Mouse (Mus musculus) myocyte (in vitro differentiated cells): ENCODE results near the gene Cdhr4. TPM values are rescaled to one million over a fixed set of nuclear protein-coding genes. Genes with fewer than 3 reads are reported as not detected.

Experiments used
- H3K27me3 ChIP-seq: one replicate; pipeline ENCODE4 v1.6.1; 2011; ENCODE audit not compliant: control insufficient read depth, insufficient read depth, insufficient read length
- H3K36me3 ChIP-seq: one replicate; pipeline ENCODE4 v1.6.1; 2011; ENCODE audit not compliant: control insufficient read depth, insufficient read depth
- H3K4me2 ChIP-seq: one replicate; pipeline ENCODE4 v1.6.1; 2011; ENCODE audit warnings: low read depth, control low read depth
- H3K4me3 ChIP-seq: one replicate; pipeline ENCODE4 v1.5.1; 2011; ENCODE audit warnings: mild to moderate bottlenecking, control low read depth, moderate library complexity
- H3K79me2 ChIP-seq: one replicate; pipeline ENCODE4 v1.6.1; 2011; ENCODE audit not compliant: control insufficient read depth, insufficient read depth
- H3ac ChIP-seq: one replicate; pipeline ENCODE4 v1.6.1; 2011; ENCODE audit not compliant: control insufficient read depth, insufficient read length
- CEBPB ChIP-seq: IDR thresholded peaks from 2 replicates; pipeline ENCODE4 v1.6.1; 2011; ENCODE audit warnings: mild to moderate bottlenecking, moderate library complexity; ENCODE audit not compliant: poor library complexity, insufficient read depth, severe bottlenecking
- E2F4 ChIP-seq: IDR thresholded peaks from one replicate; pipeline ENCODE4 v1.6.1; 2011; ENCODE audit warnings: mild to moderate bottlenecking, control low read depth, moderate library complexity; ENCODE audit not compliant: insufficient read depth
- MAX ChIP-seq: IDR thresholded peaks from one replicate; pipeline ENCODE4 v1.6.1; 2011; ENCODE audit warnings: low read depth, mild to moderate bottlenecking, control low read depth
- MYOD1 ChIP-seq, 3 experiments: IDR thresholded peaks; one replicate each; pipeline ENCODE4 v1.6.1; 2011; ENCODE audit warnings: control low read depth in 2 of 3, low read depth in 2 of 3, mild to moderate bottlenecking in 2 of 3, moderate library complexity in 1 of 3; ENCODE audit not compliant: insufficient read length in 2 of 3, control insufficient read depth in 1 of 3
- MYOG ChIP-seq, 3 experiments: IDR thresholded peaks; one replicate each; pipeline ENCODE4 v1.6.1; 2011; ENCODE audit warnings: control low read depth in 2 of 3, low read depth in 2 of 3, mild to moderate bottlenecking in 2 of 3; ENCODE audit not compliant: insufficient read length in 2 of 3, control insufficient read depth in 1 of 3, insufficient read depth in 1 of 3
- POLR2A ChIP-seq: IDR thresholded peaks from one replicate; pipeline ENCODE4 v1.6.1; 2011; ENCODE audit warnings: low read depth, mild to moderate bottlenecking, control low read depth, moderate library complexity; ENCODE audit not compliant: insufficient read length
- POLR2AphosphoS2 ChIP-seq: IDR thresholded peaks from one replicate; pipeline ENCODE4 v1.6.1; 2011; ENCODE audit warnings: low read depth, control low read depth; ENCODE audit not compliant: insufficient read length
- REST ChIP-seq: IDR thresholded peaks from one replicate; pipeline ENCODE4 v1.6.1; 2011; ENCODE audit warnings: mild to moderate bottlenecking, control low read depth, moderate library complexity; ENCODE audit not compliant: insufficient read depth, insufficient read length
- SRF ChIP-seq: IDR thresholded peaks from one replicate; pipeline ENCODE4 v1.6.1; 2011; ENCODE audit warnings: low read depth; ENCODE audit not compliant: control insufficient read depth, insufficient read length
- TCF12 ChIP-seq: IDR thresholded peaks from one replicate; pipeline ENCODE4 v1.6.1; 2011; ENCODE audit warnings: mild to moderate bottlenecking, control low read depth; ENCODE audit not compliant: poor library complexity, insufficient read depth, severe bottlenecking
- TCF3 ChIP-seq: IDR thresholded peaks from one replicate; pipeline ENCODE4 v1.6.1; 2011; ENCODE audit warnings: low read depth, control low read depth; ENCODE audit not compliant: insufficient read length
- USF1 ChIP-seq: IDR thresholded peaks from one replicate; pipeline ENCODE4 v1.6.1; 2011; ENCODE audit warnings: low read depth, mild to moderate bottlenecking, control low read depth, moderate library complexity
- polyA plus RNA-seq: library from polyadenylated mRNA; unstranded; fragments of >200 nt; fragmentation: generic; extraction: Trizol; gene quantifications from one replicate; pipeline ENCODE4 v1.2.1, GENCODE M21; 2012; ENCODE audit warnings: missing spikeins

Cdhr4 gene
- polyA plus RNA-seq, 1 experiment: not detected

GRCm38 (mm10) chr9:107993013-107993412 is 716 bp downstream of the Cdhr4 start:
- Histone ChIP-seq H3K36me3 (no peaks in the 10 kb centered on the region), H3K27me3 (peaks cover 22% of the 10 kb centered on the region), H3K79me2 (no peaks in the 10 kb centered on the region), H3ac (no peak overlapping the region), H3K4me2 (no peak overlapping the region), H3K4me3 (no peak overlapping the region)
- no peak for TF ChIP-seq TCF12
- TF ChIP-seq POLR2AphosphoS2: no peak
- no peak for TF ChIP-seq MYOD1 (IDR thresholded peaks at IDR 0.05; ENCODE audit: control insufficient read depth in 1 of 3, insufficient read length in 2 of 3, low read depth in 2 of 3)
- TF ChIP-seq REST: no peak
- TF ChIP-seq SRF: no peak
- no peak for TF ChIP-seq POLR2A
- TF ChIP-seq MAX: no peak
- no peak for TF ChIP-seq CEBPB
- TF ChIP-seq E2F4: no peak
- TF ChIP-seq TCF3: no peak
- TF ChIP-seq USF1: no peak
- TF ChIP-seq MYOG (IDR thresholded peaks at IDR 0.05; ENCODE audit: control insufficient read depth in 1 of 3, insufficient read depth in 1 of 3, insufficient read length in 2 of 3, low read depth in 2 of 3): no peak

GRCm38 (mm10) chr9:107994464-107994863 is 2.2 kb downstream of the Cdhr4 start:
- Histone ChIP-seq H3K27me3 (peaks cover 37% of the 10 kb centered on the region), H3K79me2 (no peaks in the 10 kb centered on the region), H3K4me2 (no peak overlapping the region), H3K4me3 (no peak overlapping the region), H3ac (no peak overlapping the region), H3K36me3 (no peaks in the 10 kb centered on the region)
- TF ChIP-seq POLR2A (no peak), TCF3 (no peak), POLR2AphosphoS2 (no peak), MAX (no peak), CEBPB (no peak), REST (no peak), MYOG (IDR thresholded peaks at IDR 0.05; ENCODE audit: control insufficient read depth in 1 of 3, insufficient read depth in 1 of 3, insufficient read length in 2 of 3, low read depth in 2 of 3) (no peak), USF1 (no peak), MYOD1 (IDR thresholded peaks at IDR 0.05; ENCODE audit: control insufficient read depth in 1 of 3, insufficient read length in 2 of 3, low read depth in 2 of 3) (no peak), TCF12 (no peak), E2F4 (no peak), SRF (no peak)

GRCm38 (mm10) chr9:107995513-107995912 is 3.2 kb downstream of the Cdhr4 start:
- H3ac ChIP-seq: no peak overlapping the region

GRCm38 (mm10) chr9:107996049-107996448 is 3.8 kb downstream of the Cdhr4 start, which contains the start of gene Gm20662:
TSS of gene Gm20662 (plus strand) at chr9:107996349.
- Histone ChIP-seq H3K36me3 (no peaks in the 10 kb centered on the region), H3ac (no peak within 1 kb of the TSS), H3K27me3 (peaks cover 40% of the 10 kb centered on the region), H3K79me2 (no peaks in the 10 kb centered on the region), H3K4me3 (no peak within 1 kb of the TSS), H3K4me2 (no peak within 1 kb of the TSS)
- TF ChIP-seq REST (no peak), USF1 (no peak), CEBPB (no peak), POLR2AphosphoS2 (no peak), E2F4 (no peak), POLR2A (no peak), SRF (no peak)

More at GRCm38 (mm10) chr9:107995513-107995912, 3.2 kb downstream of the Cdhr4 start:
- no peaks in the 10 kb centered on the region for H3K79me2 ChIP-seq
- no peak for TF ChIP-seq POLR2A
- no peak for TF ChIP-seq TCF3
- TF ChIP-seq USF1: no peak
- TF ChIP-seq SRF: no peak
- TF ChIP-seq MAX: no peak
- TF ChIP-seq REST: no peak
- TF ChIP-seq E2F4: no peak
- TF ChIP-seq CEBPB: no peak
- no peak for TF ChIP-seq POLR2AphosphoS2
- H3K4me3 ChIP-seq: no peak overlapping the region
- H3K27me3 ChIP-seq: peaks cover 40% of the 10 kb centered on the region
- H3K36me3 ChIP-seq: no peaks in the 10 kb centered on the region
- no peak overlapping the region for H3K4me2 ChIP-seq

- Histone ChIP-seq H3K4me3 (peak within 1 kb of the TSS; percentile 45), H3ac (peak within 1 kb of the TSS; percentile 62), H3K27me3 (peaks cover 25% of the 10 kb centered on the region), H3K36me3 (no peaks in the 10 kb centered on the region), H3K79me2 (peaks cover 41% of the 10 kb centered on the region), H3K4me2 (peak within 1 kb of the TSS; percentile 94)
- TF ChIP-seq CEBPB (no peak), SRF (peak; percentile 19), POLR2AphosphoS2 (peak; percentile 82), TCF12 (no peak), POLR2A (peak; percentile 87), USF1 (peak; percentile 100)
These were observed 9.8 kb downstream of the Cdhr4 start, which contains the start of gene Ip6k1 for GRCm38 (mm10) chr9:108001922-108002770. TSS of gene Ip6k1 (plus strand) at chr9:108002501.
